Mouse (Mus musculus): ENCODE measurements around the gene Irs2. TPM values are rescaled to one million over a fixed set of nuclear protein-coding genes. Genes with fewer than 3 reads are reported as not detected.

Gene Irs2
- total and polyA plus RNA-seq, 3 experiments, result 4.5 to 19.0 (median 13.5) TPM

DNA sequence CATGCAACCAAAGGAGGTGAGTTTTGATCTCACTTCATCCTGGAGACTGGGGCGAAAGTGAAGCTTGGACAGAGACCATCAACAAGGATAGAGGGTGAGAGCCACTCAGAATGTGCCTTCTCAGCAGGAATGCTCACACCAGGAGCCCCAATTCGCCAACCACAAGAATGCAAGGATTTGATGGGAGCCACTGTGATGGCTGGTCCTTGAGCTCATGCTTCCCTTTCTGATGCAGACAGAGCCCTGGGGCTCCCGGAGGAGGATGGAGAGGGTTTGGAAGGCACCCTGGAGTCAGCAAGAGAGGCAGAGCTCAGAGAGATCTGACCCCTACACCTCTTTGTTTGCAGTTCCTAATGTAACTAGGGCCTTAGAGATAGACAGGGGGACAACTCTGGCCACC lies 36.3 kb downstream of the Irs2 start:
- Histone ChIP-seq H3K36me3 (ENCODE audit: control insufficient read depth, insufficient read depth, low read length) (no peaks in the 10 kb centered on the region), H3K27ac (no peak overlapping the region), H3K27me3 (ENCODE audit: control insufficient read depth, insufficient read depth, low read length) (no peaks in the 10 kb centered on the region), H3K9ac (ENCODE audit: low read depth, low read length) (no peak overlapping the region), H3K79me2 (replicated peaks; ENCODE audit: control insufficient read depth, insufficient read depth, low read length) (no peaks in the 10 kb centered on the region), H3K4me1 (ENCODE audit: control insufficient read depth, insufficient read depth, low read length) (no peaks in the 10 kb centered on the region), H3K4me3 (no peak overlapping the region)
- no peak for DNase-seq
- WGBS, result 74% methylated on average over 3 of the region's 3 CpGs
- intact Hi-C loops (cut with DNase I), result no loop called here
- TF ChIP-seq EP300 (IDR thresholded peaks at IDR 0.05; ENCODE audit: insufficient read depth, low read depth, low read length) (no peak), CTCF (IDR thresholded peaks at IDR 0.05) (no peak), POLR2A (IDR thresholded peaks at IDR 0.05; ENCODE audit: insufficient read depth, low read depth, low read length) (no peak)

DNA sequence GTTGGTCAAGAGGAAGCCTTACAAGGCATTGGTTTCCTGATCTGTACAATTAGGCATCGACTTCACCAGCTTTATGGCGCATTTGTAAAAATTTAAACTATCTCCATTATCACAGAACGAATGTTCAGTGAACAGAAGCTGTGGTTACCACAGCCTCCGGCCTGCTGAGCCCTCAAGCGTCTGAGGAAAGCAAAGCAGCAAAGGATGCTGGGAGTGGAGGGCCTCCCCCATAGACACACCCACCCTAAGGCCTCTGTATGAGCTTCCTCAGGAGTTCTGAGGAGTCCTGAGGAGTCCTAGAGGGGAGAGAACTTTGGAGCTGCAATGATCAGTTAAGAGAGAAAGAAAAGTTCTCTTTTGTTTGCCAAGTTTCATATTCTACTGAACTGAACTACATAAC lies 36.7 kb downstream of the Irs2 start:
- intact Hi-C loops (cut with DNase I), result no loop called here
- Histone ChIP-seq H3K4me3 (no peak overlapping the region), H3K27ac (no peak overlapping the region), H3K79me2 (replicated peaks; ENCODE audit: control insufficient read depth, insufficient read depth, low read length) (no peaks in the 10 kb centered on the region), H3K9ac (ENCODE audit: low read depth, low read length) (no peak overlapping the region), H3K4me1 (ENCODE audit: control insufficient read depth, insufficient read depth, low read length) (no peaks in the 10 kb centered on the region), H3K27me3 (ENCODE audit: control insufficient read depth, insufficient read depth, low read length) (no peaks in the 10 kb centered on the region), H3K36me3 (ENCODE audit: control insufficient read depth, insufficient read depth, low read length) (no peaks in the 10 kb centered on the region)
- DNase-seq, result no peak
- WGBS, result 91% methylated on average over 5 of the region's 5 CpGs
- TF ChIP-seq CTCF (IDR thresholded peaks at IDR 0.05) (no peak), EP300 (IDR thresholded peaks at IDR 0.05; ENCODE audit: insufficient read depth, low read depth, low read length) (no peak), POLR2A (IDR thresholded peaks at IDR 0.05; ENCODE audit: insufficient read depth, low read depth, low read length) (no peak)

DNA sequence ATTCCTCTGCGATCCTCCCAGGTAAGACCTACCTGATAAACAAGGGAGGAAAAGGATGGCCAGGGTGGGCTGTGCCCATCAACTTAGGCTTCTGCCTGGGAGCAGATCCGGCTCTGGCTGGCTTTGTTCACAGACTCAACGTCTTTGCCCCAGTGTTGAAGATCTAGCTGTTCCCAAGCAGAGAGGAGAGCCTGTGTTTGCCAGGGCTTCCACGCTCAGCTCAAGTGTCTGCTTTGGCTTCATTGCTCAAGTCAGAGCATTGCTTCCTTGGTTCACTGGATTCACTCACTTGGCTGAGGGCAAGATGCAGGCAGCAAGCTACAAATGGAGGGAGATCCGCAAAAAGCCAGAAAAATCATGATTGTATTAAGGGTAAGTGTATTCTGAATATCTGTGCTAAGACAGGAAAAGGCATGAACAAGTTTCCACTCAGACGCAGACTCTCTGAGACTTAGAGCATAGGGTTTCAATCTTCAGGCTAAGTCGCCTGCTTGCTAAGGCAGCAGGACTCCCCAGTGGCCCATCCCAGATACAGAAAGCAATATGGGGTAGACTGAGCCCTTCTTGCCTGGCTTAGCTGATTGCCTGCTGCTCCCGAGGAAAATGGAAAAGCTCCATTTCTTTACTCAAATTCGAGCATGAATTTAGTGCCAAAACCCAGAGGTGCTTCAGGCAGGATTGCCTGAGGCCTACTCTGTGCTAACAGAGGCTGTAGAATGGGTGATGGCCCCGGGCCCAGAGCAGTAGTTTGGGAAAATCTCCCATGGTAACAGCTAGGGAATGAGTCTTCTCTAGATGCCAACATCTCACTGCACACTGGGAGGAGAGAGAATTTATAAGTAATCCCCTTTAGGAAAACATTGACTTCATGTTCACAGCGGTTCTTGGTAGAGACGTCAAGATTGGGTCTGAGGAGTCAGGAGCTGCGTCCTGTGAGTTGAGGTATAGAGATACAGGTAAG lies 37.5 kb downstream of the Irs2 start:
- intact Hi-C loops (cut with DNase I), result no loop called here
- Histone ChIP-seq H3K4me1 (ENCODE audit: control insufficient read depth, insufficient read depth, low read length) (no peaks in the 10 kb centered on the region), H3K27ac (no peak overlapping the region), H3K4me3 (no peak overlapping the region), H3K36me3 (ENCODE audit: control insufficient read depth, insufficient read depth, low read length) (no peaks in the 10 kb centered on the region), H3K79me2 (replicated peaks; ENCODE audit: control insufficient read depth, insufficient read depth, low read length) (no peaks in the 10 kb centered on the region), H3K27me3 (ENCODE audit: control insufficient read depth, insufficient read depth, low read length) (no peaks in the 10 kb centered on the region), H3K9ac (ENCODE audit: low read depth, low read length) (no peak overlapping the region)
- TF ChIP-seq CTCF (IDR thresholded peaks at IDR 0.05) (no peak), EP300 (IDR thresholded peaks at IDR 0.05; ENCODE audit: insufficient read depth, low read depth, low read length) (no peak), POLR2A (IDR thresholded peaks at IDR 0.05; ENCODE audit: insufficient read depth, low read depth, low read length) (no peak)
- 78% methylated on average over 13 of the region's 13 CpGs for WGBS
- DNase-seq, result no peak

DNA sequence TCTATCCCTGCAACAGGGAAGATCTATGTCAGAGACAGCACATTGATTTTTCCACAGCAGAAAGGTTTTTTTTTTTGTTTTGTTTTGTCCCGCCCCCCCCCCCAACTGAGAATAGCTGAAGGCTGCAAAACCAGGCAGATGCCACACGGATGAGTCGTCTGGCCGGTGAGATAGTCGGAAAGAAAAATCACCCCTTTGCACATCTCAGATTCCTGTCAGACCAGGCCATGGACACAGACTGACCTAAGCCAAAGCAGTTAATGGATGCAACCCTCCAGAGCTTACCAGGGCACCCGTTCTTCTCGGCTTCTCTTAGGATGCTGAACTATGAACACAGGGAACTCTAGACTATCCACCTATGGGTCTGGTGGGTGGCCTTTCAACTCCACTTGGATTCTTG lies 39.6 kb downstream of the Irs2 start:
- intact Hi-C loops (cut with DNase I), result no loop called here
- Histone ChIP-seq H3K27me3 (ENCODE audit: control insufficient read depth, insufficient read depth, low read length) (no peaks in the 10 kb centered on the region), H3K4me3 (no peak overlapping the region), H3K27ac (no peak overlapping the region), H3K4me1 (ENCODE audit: control insufficient read depth, insufficient read depth, low read length) (peaks cover 5% of the 10 kb centered on the region), H3K9ac (ENCODE audit: low read depth, low read length) (no peak overlapping the region), H3K36me3 (ENCODE audit: control insufficient read depth, insufficient read depth, low read length) (no peaks in the 10 kb centered on the region), H3K79me2 (replicated peaks; ENCODE audit: control insufficient read depth, insufficient read depth, low read length) (no peaks in the 10 kb centered on the region)
- WGBS, result 59% methylated on average over 7 of the region's 7 CpGs
- no peak for DNase-seq
- no peak for TF ChIP-seq EP300 (IDR thresholded peaks at IDR 0.05; ENCODE audit: insufficient read depth, low read depth, low read length)
- no peak for TF ChIP-seq CTCF (IDR thresholded peaks at IDR 0.05)
- TF ChIP-seq POLR2A (IDR thresholded peaks at IDR 0.05; ENCODE audit: insufficient read depth, low read depth, low read length), result no peak

DNA sequence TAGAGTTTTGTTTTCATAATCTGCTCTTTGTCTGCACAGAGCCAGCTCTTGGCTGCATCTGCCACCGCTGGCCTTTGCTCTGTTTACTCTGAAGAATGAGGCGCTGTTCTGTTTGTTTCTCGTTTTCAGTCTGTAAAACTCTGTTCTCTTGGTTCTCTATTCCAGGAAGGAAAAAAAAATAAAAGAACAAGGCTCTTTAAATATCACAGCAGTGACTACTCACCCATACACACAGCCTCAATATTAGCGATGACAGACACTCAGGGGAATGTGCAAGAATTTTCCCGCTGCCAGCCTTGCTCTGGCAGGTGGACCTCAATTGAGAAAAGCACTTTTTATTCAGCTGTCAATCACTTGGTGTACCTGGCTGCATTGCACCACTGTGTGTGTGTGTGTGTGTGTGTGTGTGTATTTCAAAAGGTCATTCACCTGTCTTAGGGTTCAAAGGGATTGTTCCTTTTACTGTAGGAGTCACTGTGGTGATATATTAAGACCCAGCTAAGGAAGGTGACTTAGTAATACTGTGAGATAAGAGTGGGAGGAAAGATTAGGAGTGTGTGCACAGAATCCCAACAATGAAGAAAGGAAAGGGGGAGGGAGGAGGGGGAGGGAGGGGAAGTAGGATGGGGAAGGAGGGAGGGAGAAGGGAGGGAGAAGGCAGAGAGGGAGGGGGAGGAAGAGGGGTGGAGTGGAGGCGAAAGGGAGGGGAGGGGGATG lies 42.7 kb downstream of the Irs2 start:
- peak overlapping the region; percentile 23; the same call in 1 of the 2 replicates for H3K27ac ChIP-seq
- WGBS, result 8% methylated on average over 6 of the region's 6 CpGs
- H3K79me2 ChIP-seq (replicated peaks; ENCODE audit: control insufficient read depth, insufficient read depth, low read length), result no peaks in the 10 kb centered on the region
- no peak overlapping the region for H3K4me3 ChIP-seq
- H3K36me3 ChIP-seq (ENCODE audit: control insufficient read depth, insufficient read depth, low read length), result no peaks in the 10 kb centered on the region
- H3K9ac ChIP-seq (ENCODE audit: low read depth, low read length), result no peak overlapping the region
- DNase-seq, result no peak
- peaks cover 5% of the 10 kb centered on the region for H3K4me1 ChIP-seq (ENCODE audit: control insufficient read depth, insufficient read depth, low read length)
- H3K27me3 ChIP-seq (ENCODE audit: control insufficient read depth, insufficient read depth, low read length), result no peaks in the 10 kb centered on the region
- intact Hi-C loops (cut with DNase I), result no loop called here
- TF ChIP-seq POLR2A (IDR thresholded peaks at IDR 0.05; ENCODE audit: insufficient read depth, low read depth, low read length) (no peak), CTCF (IDR thresholded peaks at IDR 0.05) (no peak), EP300 (IDR thresholded peaks at IDR 0.05; ENCODE audit: insufficient read depth, low read depth, low read length) (no peak)

Measured in heart, adult 2 months (tissue).